Mouse (Mus musculus) thymus, postnatal 0 days (tissue): Measurements from ENCODE around the gene Tmcc3. TPM values are rescaled to one million over a fixed set of nuclear protein-coding genes. Genes with fewer than 3 reads are reported as not detected.

Source experiments
- DNase-seq: peaks from one replicate; pipeline ENCODE4 v3.0.0-alpha.2; 2015; ENCODE audit warnings: low spot score
- polyA plus RNA-seq: library from polyadenylated mRNA; unstranded; fragments of >200 nt; fragmentation: Nextera tagmentation; extraction: Ambion mirVana; gene quantifications from 2 replicates; pipeline ENCODE4 v1.2.1, GENCODE M21; 2015

The Tmcc3 gene
- polyA plus RNA-seq, 1 experiment from 2014 or later = 14.0 TPM

DNA sequence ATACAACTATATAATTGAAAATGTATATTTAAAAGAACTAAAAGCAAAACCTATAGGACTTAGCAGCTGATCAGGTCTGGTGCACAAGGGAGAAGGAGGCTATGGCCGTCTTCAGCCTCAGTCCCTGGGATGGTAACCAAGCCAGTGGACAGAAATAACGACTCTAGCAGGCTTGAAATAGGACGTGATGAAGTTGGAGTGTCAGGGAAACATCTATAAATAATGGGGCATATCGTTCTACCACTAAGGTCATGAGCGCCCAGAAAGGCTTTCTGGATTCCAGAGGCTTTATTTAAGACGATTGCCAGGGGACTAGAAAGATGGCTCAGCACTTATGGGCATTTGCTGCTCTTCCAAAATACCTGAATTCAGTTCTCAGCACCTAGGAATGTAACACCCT lies 153.9 kb downstream of the Tmcc3 start:
- no peak for DNase-seq

DNA sequence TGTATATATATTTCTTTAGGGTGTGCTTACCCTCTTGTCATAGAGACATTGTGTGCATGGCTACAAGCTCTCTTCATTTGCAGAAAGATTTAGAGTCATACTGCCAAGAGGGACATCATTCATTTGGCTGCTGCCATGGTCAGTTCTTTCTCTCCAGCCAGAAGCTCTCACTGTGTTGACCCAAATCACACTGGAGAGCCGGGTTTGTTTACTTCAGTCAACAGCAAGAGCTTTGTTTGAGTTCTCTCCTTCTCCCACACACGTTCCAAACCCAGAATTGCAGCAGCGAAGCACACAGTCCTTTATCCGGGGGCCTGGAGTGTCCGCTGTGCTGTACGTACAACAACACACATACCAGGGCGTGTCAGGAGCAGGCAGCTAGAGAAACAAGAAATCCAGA lies 154.6 kb downstream of the Tmcc3 start:
- DNase-seq = no peak

GRCm38 (mm10) chr10:94471487-94471886 lies 159.7 kb downstream of the Tmcc3 start:
- DNase-seq = no peak

DNA sequence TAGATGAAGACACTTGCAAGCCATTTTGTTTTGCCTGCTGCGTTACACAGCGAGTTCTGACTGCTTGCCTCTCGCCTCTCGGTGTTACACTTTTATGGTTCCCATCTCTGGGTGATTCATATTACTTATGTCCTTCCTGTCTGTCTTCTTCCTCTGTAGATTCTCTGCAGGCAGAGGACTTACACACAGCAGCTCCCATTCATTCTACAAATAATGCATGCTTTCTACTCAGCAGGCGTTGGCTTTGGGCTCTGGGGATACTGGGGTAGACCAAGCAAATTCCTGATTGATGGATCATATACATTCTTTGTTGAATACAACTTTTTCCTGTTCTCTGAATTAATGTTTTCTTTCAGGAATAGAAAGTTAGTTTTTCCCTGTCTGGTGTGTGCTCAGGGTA lies 161.8 kb downstream of the Tmcc3 start:
- no peak for DNase-seq

GRCm38 (mm10) chr10:94474185-94474584 lies 162.4 kb downstream of the Tmcc3 start:
- DNase-seq = no peak

DNA sequence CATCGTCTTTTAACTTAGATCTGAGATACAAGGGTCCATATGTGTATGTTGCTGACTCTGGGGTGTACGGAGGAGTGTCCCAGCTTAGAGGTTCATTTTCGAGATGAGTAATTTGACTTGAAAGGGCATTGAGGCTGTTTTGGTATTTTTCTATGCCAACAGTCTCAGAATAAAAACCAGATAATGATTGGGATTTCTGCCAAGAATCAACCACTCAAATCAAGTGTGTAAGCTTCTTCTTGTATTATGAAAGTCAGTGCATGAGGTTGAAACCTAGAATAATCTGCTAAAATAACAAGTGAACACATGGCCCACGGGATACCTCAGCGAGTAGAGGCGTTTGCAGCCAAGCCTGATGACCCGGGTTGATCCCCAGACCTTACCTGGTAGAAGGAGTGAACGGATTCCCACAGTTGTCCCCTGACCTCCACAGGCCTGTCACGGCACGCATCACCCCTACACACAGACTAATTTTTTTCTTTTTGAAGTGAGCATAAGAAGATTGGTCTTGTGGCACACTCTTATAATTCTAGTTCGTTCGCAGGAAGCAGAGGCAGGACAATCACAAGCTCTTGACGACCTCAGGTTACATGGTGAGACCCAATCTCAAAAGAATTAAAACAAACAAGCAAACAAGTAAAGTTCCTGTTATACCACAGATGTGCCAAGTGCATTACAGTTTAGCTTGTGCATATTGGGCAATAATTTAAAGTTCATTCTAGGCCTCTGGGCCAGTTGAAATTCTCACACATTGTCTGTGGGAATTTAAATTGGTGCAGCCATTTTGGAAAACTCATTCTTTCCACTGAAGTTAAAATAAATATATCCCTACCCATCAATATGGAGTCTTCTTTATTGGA lies 165.8 kb downstream of the Tmcc3 start:
- DNase-seq = no peak

DNA sequence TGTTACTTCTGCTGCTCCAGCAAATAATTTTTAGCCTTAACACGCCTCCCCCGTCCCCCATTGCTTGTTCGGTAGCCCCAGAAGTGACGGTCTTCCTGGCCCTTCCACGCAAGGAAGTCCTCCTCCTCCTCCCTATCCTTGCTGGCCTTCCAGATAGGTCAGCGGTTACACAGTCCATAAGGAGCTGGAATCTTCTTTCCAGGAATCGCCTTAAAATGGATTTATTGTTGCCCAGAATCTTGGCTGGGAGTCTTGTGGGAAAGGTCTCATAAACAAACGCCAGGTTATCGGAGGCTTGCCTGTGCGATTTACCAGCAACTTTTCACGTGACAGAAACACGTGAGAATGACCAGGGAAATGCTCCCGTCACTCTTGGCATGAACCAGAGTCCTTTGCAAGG lies 167.9 kb downstream of the Tmcc3 start:
- DNase-seq = no peak

GRCm38 (mm10) chr10:94480380-94481101 lies 168.8 kb downstream of the Tmcc3 start:
- no peak for DNase-seq

- no peak for DNase-seq
Observed at GRCm38 (mm10) chr10:94481613-94482012, 169.9 kb downstream of the Tmcc3 start.

DNA sequence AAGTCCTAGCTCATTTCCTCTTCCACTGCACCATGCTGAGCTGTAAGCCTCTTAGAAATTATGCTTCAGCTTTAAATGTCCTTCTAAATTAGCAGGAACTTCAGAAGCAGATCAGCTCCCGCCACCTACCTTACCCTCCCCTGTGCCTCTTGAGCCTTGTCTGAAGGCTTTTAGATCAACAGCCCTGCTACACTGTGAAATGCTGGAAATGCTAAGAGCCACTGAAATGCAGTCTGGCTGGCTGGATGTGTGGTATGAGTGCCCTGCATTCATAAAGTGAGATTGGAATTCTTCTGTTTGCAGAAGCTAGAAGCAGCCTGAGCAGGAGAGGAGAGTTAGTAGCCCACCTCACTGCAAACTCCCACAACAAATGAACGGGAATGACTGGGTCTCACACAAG lies 174.4 kb downstream of the Tmcc3 start:
- no peak for DNase-seq

GRCm38 (mm10) chr10:94489509-94489908 lies 177.8 kb downstream of the Tmcc3 start:
- DNase-seq = no peak

- DNase-seq = no peak
Observed at GRCm38 (mm10) chr10:94491006-94491405, 179.3 kb downstream of the Tmcc3 start.

DNA sequence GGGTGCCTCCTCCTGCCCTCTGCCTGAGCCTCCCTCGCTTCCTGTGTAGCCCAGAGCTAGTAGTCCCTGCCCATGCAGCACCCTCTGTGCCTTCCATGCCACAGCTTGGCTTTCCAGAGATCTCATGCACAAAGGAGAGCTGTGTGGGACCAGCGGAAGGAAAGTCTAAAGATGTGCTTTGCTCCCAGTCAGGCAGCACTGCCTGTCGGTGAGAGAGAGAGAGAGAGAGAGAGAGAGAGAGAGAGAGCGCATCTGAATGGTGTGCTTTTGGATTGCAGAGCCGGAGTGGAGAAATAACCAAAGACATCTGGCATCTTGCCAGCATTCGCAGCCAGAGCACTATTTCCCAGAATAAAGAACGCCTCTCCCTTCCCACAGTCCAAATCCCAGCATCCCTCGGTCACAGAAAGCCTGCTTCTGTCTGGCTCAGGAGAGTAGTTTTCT lies 182.7 kb downstream of the Tmcc3 start:
- DNase-seq = no peak

GRCm38 (mm10) chr10:94495496-94496235 lies 183.9 kb downstream of the Tmcc3 start:
- DNase-seq = no peak

GRCm38 (mm10) chr10:94496826-94497440 lies 185.2 kb downstream of the Tmcc3 start:
- no peak for DNase-seq

GRCm38 (mm10) chr10:94500210-94500876 lies 188.6 kb downstream of the Tmcc3 start:
- no peak for DNase-seq

DNA sequence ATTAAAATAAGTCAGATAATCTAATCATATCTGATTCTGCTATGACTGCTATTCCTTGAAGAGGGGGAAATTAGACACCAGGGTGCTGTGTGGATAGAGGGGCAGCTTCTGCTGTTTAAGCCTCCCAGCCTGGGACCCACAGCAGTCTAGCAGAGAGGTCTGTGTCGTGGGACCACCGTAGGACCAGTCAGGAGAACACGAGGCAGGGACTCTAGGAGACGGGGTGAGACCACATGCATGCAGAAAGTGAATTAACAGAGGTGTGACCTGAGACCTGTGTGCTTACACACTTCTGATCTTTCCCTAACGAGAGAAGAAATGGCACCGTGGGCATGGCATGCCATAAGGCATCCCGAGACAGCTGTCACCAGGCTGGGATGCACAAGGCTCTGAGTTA lies 189.1 kb downstream of the Tmcc3 start:
- no peak for DNase-seq

- DNase-seq = no peak
Observed at GRCm38 (mm10) chr10:94501796-94502195, 190.0 kb downstream of the Tmcc3 start.

GRCm38 (mm10) chr10:94505248-94505772 lies 193.6 kb downstream of the Tmcc3 start:
- no peak for DNase-seq

- DNase-seq = no peak
Observed at GRCm38 (mm10) chr10:94508863-94509262, 197.1 kb downstream of the Tmcc3 start.

GRCm38 (mm10) chr10:94512771-94513170 lies 201.0 kb downstream of the Tmcc3 start:
- no peak for DNase-seq
